Mouse (Mus musculus): ENCODE data around the gene Acvr1b.

- no peak for TF ChIP-seq CTCF (IDR thresholded peaks at IDR 0.05; ENCODE audit: borderline replicate concordance, insufficient read depth, low read depth, low read length)
- no peak for TF ChIP-seq POLR2A (IDR thresholded peaks at IDR 0.05; ENCODE audit: borderline replicate concordance, insufficient read depth, low read length)
Observed at GRCm38 (mm10) chr15:101165658-101166437, 8.0 kb upstream of the Acvr1b start.
